Mouse (Mus musculus) E14TG2a.4 (cell line): ENCODE measurements around the gene Pias4.

Experiments
- CTCF ChIP-seq: conservative IDR thresholded peaks from 2 replicates; pipeline ENCODE4 v1.5.1; 2014; ENCODE audit warnings: low read length
- NANOG ChIP-seq: IDR thresholded peaks from 2 replicates; pipeline ENCODE4 v1.6.1; 2014; ENCODE audit warnings: borderline replicate concordance, low read length, mixed read lengths
- POU5F1 ChIP-seq: IDR thresholded peaks from 2 replicates; pipeline ENCODE4 v1.6.1; 2014; ENCODE audit warnings: low read length, borderline replicate concordance

DNA sequence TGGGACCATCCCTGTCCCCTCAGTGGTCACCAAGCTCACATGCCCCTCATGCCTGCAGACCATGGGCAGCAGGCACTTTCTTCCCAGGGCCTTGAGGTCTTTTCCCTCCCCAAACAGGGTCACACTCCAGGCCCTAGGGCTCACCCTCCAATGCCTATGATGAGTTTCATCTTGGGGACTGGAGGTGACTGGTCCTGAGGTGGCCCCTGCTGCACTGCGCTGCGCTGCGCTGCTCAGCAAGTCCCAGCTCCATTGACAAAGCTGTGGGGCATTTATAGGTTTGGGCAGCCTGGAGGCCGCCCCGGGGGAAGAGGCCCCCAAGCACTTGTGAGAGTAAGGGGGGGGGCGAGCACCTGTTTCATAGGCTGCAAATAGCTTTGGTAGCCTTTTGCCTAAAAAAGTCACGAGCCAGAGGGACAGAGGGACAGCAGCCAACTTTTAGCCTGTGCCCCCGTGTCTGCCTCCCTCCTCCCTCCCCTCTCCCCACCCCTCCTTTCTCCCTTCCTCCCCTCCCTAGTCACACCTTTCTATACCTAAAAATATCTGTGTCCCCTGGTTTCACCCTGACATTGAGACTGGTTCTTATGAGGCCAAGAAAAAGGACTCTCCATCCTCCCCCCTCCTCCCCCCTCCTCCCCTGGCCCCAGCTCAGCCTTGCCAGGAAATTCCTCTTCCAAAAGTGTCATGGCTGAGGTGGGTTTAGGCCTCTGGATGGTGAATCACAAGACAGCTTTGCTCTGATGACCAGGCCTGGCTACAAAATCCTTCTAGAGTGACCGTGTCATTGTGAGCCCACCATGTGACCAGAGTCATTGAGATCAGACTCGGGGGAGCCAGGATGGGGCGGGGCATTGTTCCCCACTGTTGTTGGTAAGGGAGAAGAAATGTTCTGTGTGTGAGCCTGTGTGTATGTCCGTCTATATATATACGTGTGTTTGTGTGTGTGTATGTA, 34.4 kb upstream of the Pias4 start, which contains the start of gene Nmrk2:
- no peak for TF ChIP-seq CTCF
- no peak for TF ChIP-seq POU5F1
- TF ChIP-seq NANOG: no peak
